Mouse (Mus musculus) kidney, adult 10 weeks (tissue): Measurements from ENCODE around the gene Col4a5. TPM values are rescaled to one million over a fixed set of nuclear protein-coding genes. Genes with fewer than 3 reads are reported as not detected.

Experiments used
- polyA plus RNA-seq: library from polyadenylated mRNA; stranded (reverse); fragments of 350-450 nt; fragmentation: Illumina TruSeq; extraction: RNeasy Lipid Tissue Mini Kit (QIAGEN cat#74804); gene quantifications from one replicate; pipeline ENCODE4 v1.2.3, GENCODE M21; 2014; ENCODE audit warnings: low read depth, low replicate concordance

Gene Col4a5
- polyA plus RNA-seq, result 31.5 TPM

GRCm38 (mm10) chrX:141475110-141475509, at the start of gene Col4a5:
Gene Col4a5 (plus strand): TSS chrX:141475385.

GRCm38 (mm10) chrX:141473470-141474302, 1.5 kb upstream of the Col4a5 start, which contains the start of gene Col4a6:
Gene Col4a6 (minus strand): TSS chrX:141474076.

GRCm38 (mm10) chrX:141724937-141725918, 250.0 kb downstream of the Col4a5 start, which contains the start of gene Irs4:
Gene Irs4 (minus strand): TSS chrX:141725263.

Other genes starting within 250 kb of the Col4a5 start
- 0.61 TPM for gene Col4a6, start 1.3 kb upstream of the Col4a5 start, polyA plus RNA-seq
- gene Irs4, start 249.9 kb downstream of the Col4a5 start, polyA plus RNA-seq, result not detected